Mouse (Mus musculus): ENCODE measurements around the gene Atpaf1.

DNA sequence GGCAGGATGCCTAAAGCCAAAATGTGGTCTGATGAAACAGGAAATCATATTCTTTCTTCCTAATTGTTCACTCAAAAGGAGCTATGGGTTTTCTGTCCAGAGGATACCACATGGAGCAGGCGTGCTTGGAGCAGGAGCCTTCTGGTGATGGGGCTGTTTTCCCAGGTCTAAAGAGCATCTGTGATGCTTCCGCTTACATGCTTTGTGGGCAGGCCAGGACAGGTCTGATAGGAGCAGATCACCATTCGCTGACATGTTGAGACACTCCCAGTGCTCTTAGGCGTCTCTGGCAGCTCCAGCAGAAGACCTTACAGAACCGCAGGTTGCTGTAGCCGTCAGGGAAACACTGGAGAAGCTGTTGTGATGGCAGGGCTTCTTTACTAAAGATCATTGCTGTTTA lies 9.6 kb upstream of the Atpaf1 start:
- TF ChIP-seq CTCF (IDR thresholded peaks at IDR 0.05; ENCODE audit: control insufficient read depth, insufficient read depth, low read length) (no peak), POLR2A (IDR thresholded peaks at IDR 0.05; ENCODE audit: borderline replicate concordance, control insufficient read depth, low read depth, low read length) (no peak)
